Mouse (Mus musculus) kidney, postnatal 0 days (tissue): ENCODE measurements around the gene Chsy1. TPM values are rescaled to one million over a fixed set of nuclear protein-coding genes. Genes with fewer than 3 reads are reported as not detected.

ENCODE experiments used
- ATAC-seq: fragments of 200-750 bp; cut with Nextera tagmentation; replicated peaks from 2 replicates; pipeline ENCODE4 v1.8.0; 2017; ENCODE audit warnings: low read depth, moderate number of reproducible peaks, moderate TSS enrichment, moderate library complexity; ENCODE audit not compliant: low FRiP score
- DNase-seq: peaks from one replicate; pipeline ENCODE4 v3.0.0-alpha.2; 2016; ENCODE audit warnings: low spot score
- H3K27ac ChIP-seq: fragments of 300-500 bp; sonication (generic); 2 replicates; pipeline ENCODE4 v1.5.1; 2014; ENCODE audit warnings: mild to moderate bottlenecking
- H3K27me3 ChIP-seq: fragments of 300-500 bp; sonication (generic); 2 replicates; pipeline ENCODE4 v1.6.1; 2014; ENCODE audit warnings: low read length, mixed read lengths; ENCODE audit not compliant: insufficient read depth
- H3K36me3 ChIP-seq: fragments of 300-500 bp; sonication (generic); 2 replicates; pipeline ENCODE4 v1.6.1; 2014; ENCODE audit warnings: low read length, mixed read lengths; ENCODE audit not compliant: insufficient read depth
- H3K4me1 ChIP-seq: fragments of 300-500 bp; sonication (generic); replicated peaks from 2 replicates; pipeline ENCODE4 v1.6.1; 2014; ENCODE audit warnings: antibody characterized with exemption, low read length, mixed read lengths; ENCODE audit not compliant: insufficient read depth
- H3K4me2 ChIP-seq: fragments of 300-500 bp; sonication (generic); 2 replicates; pipeline ENCODE4 v1.6.1; 2014; ENCODE audit warnings: mild to moderate bottlenecking, low read length, moderate library complexity, mixed read lengths
- H3K4me3 ChIP-seq: fragments of 300-500 bp; sonication (generic); replicated peaks from 2 replicates; pipeline ENCODE4 v1.5.1; 2014; ENCODE audit warnings: low read depth, low read length
- H3K9ac ChIP-seq: fragments of 300-500 bp; sonication (generic); 2 replicates; pipeline ENCODE4 v1.6.1; 2014; ENCODE audit warnings: low read depth, low read length
- H3K9me3 ChIP-seq: fragments of 300-500 bp; sonication (generic); replicated peaks from 2 replicates; pipeline ENCODE4 v1.6.1; 2016; ENCODE audit warnings: low read length, inconsistent platforms, mixed read lengths
- CTCF ChIP-seq: IDR thresholded peaks from 2 replicates; pipeline ENCODE4 v1.5.1; 2016; ENCODE audit warnings: antibody characterized with exemption, low read depth, mild to moderate bottlenecking, moderate library complexity
- WGBS: fragments of 180-500 bp; shearing (Covaris S2); extraction: QIAGEN DNeasy Blood & Tissue Kit; methylation state at CpG from one replicate; pipeline ENCODE4 v1.1.7; 2014; 5-methylcytosine and 5-hydroxymethylcytosine counted together
- polyA plus RNA-seq: library from polyadenylated mRNA; unstranded; fragments of >200 nt; fragmentation: Nextera tagmentation; extraction: Ambion mirVana; gene quantifications from 2 replicates; pipeline ENCODE4 v1.2.1, GENCODE M21; 2015

Chsy1 gene
- polyA plus RNA-seq, 1 experiment from 2014 or later = 12.0 TPM

DNA sequence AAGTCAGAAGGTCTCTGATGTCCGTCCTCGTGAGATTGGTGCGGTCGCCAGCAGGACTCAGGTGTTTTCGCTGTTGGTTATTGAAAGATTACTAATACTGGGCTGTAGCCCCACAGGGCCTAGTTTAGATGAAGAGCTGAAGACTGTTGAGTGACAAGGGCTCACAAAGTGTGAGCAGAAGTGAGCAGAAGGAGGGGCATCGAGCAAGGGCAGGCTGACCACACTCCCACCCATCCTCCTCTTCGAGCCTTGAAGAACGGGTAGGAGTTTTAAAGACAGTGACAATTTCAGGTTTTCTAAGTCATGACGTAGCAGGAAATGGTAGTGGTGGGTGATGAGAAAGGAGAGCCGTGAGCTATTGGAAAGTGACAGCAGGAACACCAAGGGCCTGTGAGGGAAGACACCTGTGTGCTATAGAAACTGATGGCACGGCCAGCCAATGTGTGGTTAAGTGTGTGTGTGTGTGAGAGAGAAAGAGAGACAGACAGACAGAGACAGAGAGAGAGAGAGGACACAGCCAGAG lies 6.6 kb downstream of the Chsy1 start:
- no peak overlapping the region for H3K4me3 ChIP-seq
- no peaks in the 10 kb centered on the region for H3K27me3 ChIP-seq
- H3K4me1 ChIP-seq = peaks cover 9% of the 10 kb centered on the region; the same call in 1 of the 2 replicates
- no peaks in the 10 kb centered on the region for H3K36me3 ChIP-seq
- H3K27ac ChIP-seq = no peak overlapping the region
- no peak for ATAC-seq
- H3K9ac ChIP-seq = no peak overlapping the region
- 60% methylated on average over 11 of the region's 11 CpGs for WGBS
- H3K4me2 ChIP-seq = no peak overlapping the region
- TF ChIP-seq CTCF = no peak
- H3K9me3 ChIP-seq = no peaks in the 10 kb centered on the region
- no peak for DNase-seq

DNA sequence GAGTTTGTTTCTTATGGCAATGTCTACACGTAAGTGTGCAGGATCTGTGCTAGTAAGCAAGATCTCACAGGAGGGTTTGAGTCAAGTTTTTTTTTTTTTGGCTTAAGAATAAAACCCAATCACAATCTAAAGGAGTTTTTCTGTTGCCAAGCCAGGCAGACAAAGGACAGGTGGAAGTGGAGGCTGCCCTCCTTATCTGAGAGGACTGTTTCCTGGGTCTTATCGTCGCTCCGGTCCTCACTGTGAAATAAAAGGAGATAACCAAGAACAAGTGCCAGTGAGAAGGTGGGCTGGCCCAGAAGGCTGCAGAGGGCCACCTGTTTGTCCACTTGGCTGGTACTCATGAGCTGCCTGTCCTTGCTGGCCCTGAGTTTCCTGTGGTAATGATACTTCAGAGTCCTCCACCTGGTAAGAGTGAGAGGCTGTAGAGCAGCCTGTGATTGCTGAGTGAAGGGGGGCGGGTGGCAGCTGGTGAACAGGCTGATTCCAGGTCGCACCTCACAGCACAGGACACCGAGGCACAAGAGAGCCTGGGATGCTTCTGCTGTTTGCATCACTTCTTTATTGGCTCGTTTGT lies 7.7 kb downstream of the Chsy1 start:
- DNase-seq = no peak
- Histone ChIP-seq H3K4me3 (no peak overlapping the region), H3K4me2 (no peak overlapping the region), H3K27me3 (no peaks in the 10 kb centered on the region), H3K36me3 (no peaks in the 10 kb centered on the region), H3K4me1 (peaks cover 12% of the 10 kb centered on the region; the same call in 1 of the 2 replicates), H3K27ac (no peak overlapping the region), H3K9ac (no peak overlapping the region), H3K9me3 (no peaks in the 10 kb centered on the region)
- TF ChIP-seq CTCF = no peak
- ATAC-seq = no peak
- 76% methylated on average over 8 of the region's 8 CpGs for WGBS

DNA sequence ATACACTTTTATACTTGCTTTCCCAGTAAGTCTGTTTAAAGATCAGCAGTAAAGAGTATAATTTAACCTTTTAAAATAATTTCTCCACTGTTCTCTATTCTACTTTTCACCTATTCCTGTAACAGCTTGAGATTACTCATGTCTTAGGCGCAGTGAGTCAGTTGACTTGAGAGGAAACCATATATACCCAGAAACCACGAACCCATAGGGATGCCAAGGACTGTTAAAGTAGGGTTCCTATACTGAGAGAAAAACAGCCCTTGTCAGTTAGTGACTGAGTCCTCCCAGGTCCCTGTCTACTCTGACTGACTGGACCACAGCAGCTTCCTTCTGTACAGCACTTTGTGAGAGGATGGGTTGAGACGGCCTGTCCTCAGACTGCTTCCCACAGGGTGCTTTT lies 8.7 kb downstream of the Chsy1 start:
- DNase-seq (no peak), ATAC-seq (no peak)
- Histone ChIP-seq H3K36me3 (no peaks in the 10 kb centered on the region), H3K4me2 (no peak overlapping the region), H3K4me3 (no peak overlapping the region), H3K9ac (no peak overlapping the region), H3K9me3 (no peaks in the 10 kb centered on the region), H3K27ac (no peak overlapping the region), H3K4me1 (peaks cover 12% of the 10 kb centered on the region; the same call in 1 of the 2 replicates), H3K27me3 (no peaks in the 10 kb centered on the region)
- TF ChIP-seq CTCF = no peak
- WGBS = 96% methylated on average over 3 of the region's 3 CpGs

DNA sequence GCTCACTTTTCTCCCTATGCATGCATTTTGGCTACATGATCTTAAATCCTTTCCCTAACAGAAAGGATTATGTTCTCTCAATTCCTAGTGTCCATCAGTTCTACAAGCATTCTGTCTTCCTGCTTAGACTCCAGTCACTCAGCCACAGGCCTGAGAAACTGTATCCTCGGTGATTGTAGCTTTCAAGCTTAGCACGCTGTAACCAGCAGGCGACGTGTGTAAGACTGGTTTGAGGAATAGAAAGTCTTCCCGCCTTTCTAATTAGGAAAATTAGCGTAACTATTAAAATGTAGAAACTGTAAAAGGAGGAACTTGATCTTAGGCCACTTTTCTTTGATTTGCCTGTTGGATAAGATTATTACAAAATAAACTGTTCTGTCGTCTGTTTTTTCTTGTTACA lies 9.5 kb downstream of the Chsy1 start:
- no peak for ATAC-seq

DNA sequence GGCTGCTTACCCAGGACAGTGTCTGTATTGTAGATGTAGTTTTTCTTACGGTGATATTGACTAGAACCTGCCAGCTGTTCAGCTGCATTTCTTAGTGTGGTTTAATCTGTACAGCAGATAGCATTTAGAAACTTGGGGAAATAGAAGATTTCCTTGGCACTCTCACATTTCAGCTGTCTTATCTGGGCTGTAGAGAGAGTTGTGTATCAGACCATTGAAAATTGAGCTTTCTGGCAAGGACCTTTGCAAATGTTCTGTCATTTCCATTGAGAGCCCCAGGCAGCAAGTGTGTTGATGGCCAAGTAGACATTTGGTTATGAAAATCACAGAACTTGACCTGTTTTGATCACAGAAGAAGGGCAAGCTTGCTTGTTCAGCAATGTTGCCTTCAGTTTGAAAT lies 10.8 kb downstream of the Chsy1 start:
- H3K27me3 ChIP-seq = no peaks in the 10 kb centered on the region
- no peaks in the 10 kb centered on the region for H3K36me3 ChIP-seq
- no peaks in the 10 kb centered on the region for H3K9me3 ChIP-seq
- H3K4me2 ChIP-seq = no peak overlapping the region
- 47% methylated on average over 1 of the region's 1 CpGs for WGBS
- ATAC-seq (no peak), DNase-seq (no peak)
- H3K4me1 ChIP-seq = peaks cover 12% of the 10 kb centered on the region; the same call in 1 of the 2 replicates
- H3K4me3 ChIP-seq = no peak overlapping the region
- no peak for TF ChIP-seq CTCF
- no peak overlapping the region for H3K9ac ChIP-seq
- no peak overlapping the region for H3K27ac ChIP-seq

More for the DNA sequence above, 9.5 kb downstream of the Chsy1 start:
- Histone ChIP-seq H3K27me3 (no peaks in the 10 kb centered on the region), H3K4me3 (no peak overlapping the region), H3K4me1 (peaks cover 12% of the 10 kb centered on the region; the same call in 1 of the 2 replicates), H3K4me2 (no peak overlapping the region), H3K36me3 (no peaks in the 10 kb centered on the region), H3K9ac (no peak overlapping the region), H3K9me3 (no peaks in the 10 kb centered on the region), H3K27ac (no peak overlapping the region)
- no peak for TF ChIP-seq CTCF
- no peak for DNase-seq
- 70% methylated on average over 7 of the region's 7 CpGs for WGBS

DNA sequence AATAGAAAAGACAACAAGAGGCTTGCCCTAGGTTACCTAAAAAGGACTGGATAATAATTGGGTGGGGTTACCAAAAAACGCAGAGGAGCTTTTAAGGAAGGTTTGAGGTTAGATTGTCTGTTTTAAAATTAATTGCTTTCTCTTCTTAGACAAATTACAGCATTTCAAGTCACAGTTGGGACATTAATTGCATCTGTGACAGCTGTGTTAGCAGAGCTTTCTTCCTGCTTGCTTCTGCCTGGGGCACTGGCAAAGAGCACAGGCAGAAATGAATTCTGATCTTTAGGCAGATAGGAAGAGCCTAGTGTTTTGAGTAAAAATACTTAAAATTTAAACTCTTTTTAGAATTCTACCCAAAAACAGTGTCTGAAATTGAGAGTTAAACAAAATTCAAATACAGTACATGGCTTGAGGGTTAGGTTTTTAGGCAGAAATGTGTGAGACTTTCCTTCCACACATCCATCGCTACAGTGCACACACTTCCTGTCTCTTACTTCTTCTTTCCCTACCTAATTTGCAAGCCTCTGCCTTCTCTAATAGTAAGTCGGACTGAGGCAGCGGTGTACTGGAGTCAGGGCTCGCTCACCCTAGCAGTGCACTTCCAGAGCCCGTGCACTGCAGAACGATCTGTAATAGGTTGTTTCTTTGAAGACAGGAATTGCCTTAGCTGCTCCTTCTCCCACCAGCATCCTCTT lies 11.5 kb downstream of the Chsy1 start:
- DNase-seq = no peak
- Histone ChIP-seq H3K36me3 (peaks cover 2% of the 10 kb centered on the region; the same call in 1 of the 2 replicates), H3K27me3 (no peaks in the 10 kb centered on the region), H3K9ac (no peak overlapping the region), H3K9me3 (no peaks in the 10 kb centered on the region), H3K27ac (no peak overlapping the region), H3K4me1 (peaks cover 11% of the 10 kb centered on the region; the same call in 1 of the 2 replicates), H3K4me2 (no peak overlapping the region), H3K4me3 (no peak overlapping the region)
- no peak for ATAC-seq
- 38% methylated on average over 7 of the region's 7 CpGs for WGBS
- TF ChIP-seq CTCF = no peak
